Mouse (Mus musculus): ENCODE data around the gene Cfap100.

DNA sequence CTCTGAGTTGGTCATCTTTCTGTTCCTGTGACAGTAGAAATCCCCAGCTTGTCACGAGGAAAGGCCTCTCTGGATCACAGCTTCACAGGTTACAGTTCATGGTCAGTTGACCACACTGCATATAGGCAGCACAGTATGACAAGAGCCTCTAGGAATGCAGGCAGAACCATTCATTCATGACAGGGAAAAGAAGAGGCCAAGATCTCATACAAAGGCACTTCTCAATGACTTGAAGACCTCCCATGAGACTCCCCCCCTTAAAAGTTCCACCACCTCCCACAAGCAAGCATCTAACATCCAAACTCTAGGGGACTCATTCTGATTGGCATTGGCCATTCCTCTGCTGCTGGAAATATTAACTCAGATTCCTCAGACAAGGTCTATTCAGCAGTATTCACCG, 69.2 kb downstream of the Cfap100 start:
- TF ChIP-seq CTCF (conservative IDR thresholded peaks at IDR 0.05 in 1 of 2, IDR thresholded peaks at IDR 0.05 in 1 of 2; ENCODE audit: low read depth in 2 of 2, low read length in 2 of 2) (no peak), ELF1 (IDR thresholded peaks at IDR 0.05; ENCODE audit: low read depth, low read length) (no peak), CHD2 (IDR thresholded peaks at IDR 0.05; ENCODE audit: low read length) (no peak), TCF12 (IDR thresholded peaks at IDR 0.05; ENCODE audit: low read depth, low read length) (no peak), POLR2AphosphoS2 (IDR thresholded peaks at IDR 0.05; ENCODE audit: low read depth, low read length) (no peak), MEF2A (IDR thresholded peaks at IDR 0.05; ENCODE audit: borderline replicate concordance, low read depth, low read length) (no peak), ETS1 (conservative IDR thresholded peaks at IDR 0.05; ENCODE audit: low read depth, low read length) (no peak), E2F4 (IDR thresholded peaks at IDR 0.05; ENCODE audit: insufficient replicate concordance, low read depth, low read length) (no peak), BHLHE40 (IDR thresholded peaks at IDR 0.05; ENCODE audit: low read depth, low read length) (no peak), EP300 (IDR thresholded peaks at IDR 0.05; ENCODE audit: low read length) (no peak), UBTF (IDR thresholded peaks at IDR 0.05; ENCODE audit: low read depth, low read length) (no peak), ZKSCAN1 (IDR thresholded peaks at IDR 0.05; ENCODE audit: borderline replicate concordance, low read depth, low read length) (no peak), SIN3A (IDR thresholded peaks at IDR 0.05; ENCODE audit: low read length) (no peak)

Data from CH12.LX (cell line).